Mouse (Mus musculus) liver, adult 2 months (tissue): ENCODE data around the gene Gfy. TPM values are rescaled to one million over a fixed set of nuclear protein-coding genes. Genes with fewer than 3 reads are reported as not detected.

Experiments
- DNase-seq: peaks from one replicate; pipeline ENCODE4 v3.0.0-alpha.2; 2011; ENCODE audit warnings: low read depth, low spot score; ENCODE audit errors: extremely low read depth
- H3K27ac ChIP-seq: fragments of 200-500 bp; replicated peaks from 2 replicates; pipeline ENCODE4 v1.5.1; 2012; ENCODE audit warnings: low read depth, mild to moderate bottlenecking, control low read depth, inconsistent platforms, low read length; ENCODE audit not compliant: insufficient read depth
- H3K27me3 ChIP-seq: fragments of 200-500 bp; 2 replicates; pipeline ENCODE4 v1.6.1; 2012; ENCODE audit warnings: mild to moderate bottlenecking, moderate library complexity, low read length, inconsistent platforms; ENCODE audit not compliant: control insufficient read depth, insufficient read depth
- H3K36me3 ChIP-seq: fragments of 200-500 bp; 2 replicates; pipeline ENCODE4 v1.6.1; 2012; ENCODE audit warnings: low read length, inconsistent platforms; ENCODE audit not compliant: control insufficient read depth, insufficient read depth
- H3K4me1 ChIP-seq: fragments of 200-500 bp; 2 replicates; pipeline ENCODE4 v1.6.1; 2011; ENCODE audit warnings: low read length; ENCODE audit not compliant: control insufficient read depth, insufficient read depth
- H3K4me3 ChIP-seq: fragments of 200-500 bp; 2 replicates; pipeline ENCODE4 v1.5.1; 2011; ENCODE audit warnings: low read depth, mild to moderate bottlenecking, control low read depth, low read length, moderate library complexity; ENCODE audit not compliant: insufficient read depth
- H3K79me2 ChIP-seq: fragments of 200-500 bp; 2 replicates; pipeline ENCODE4 v1.6.1; 2012; ENCODE audit warnings: inconsistent platforms, mild to moderate bottlenecking, low read length, moderate library complexity; ENCODE audit not compliant: control insufficient read depth, insufficient read depth
- H3K9ac ChIP-seq: fragments of 200-500 bp; 2 replicates; pipeline ENCODE4 v1.6.1; 2012; ENCODE audit warnings: low read depth, mild to moderate bottlenecking, control low read depth, inconsistent platforms, low read length
- CTCF ChIP-seq: fragments of 200-500 bp; IDR thresholded peaks from 2 replicates; pipeline ENCODE4 v1.5.1; 2011; ENCODE audit warnings: low read depth, low read length, control low read depth
- POLR2A ChIP-seq: fragments of 200-500 bp; IDR thresholded peaks from 2 replicates; pipeline ENCODE4 v1.6.1; 2011; ENCODE audit warnings: low read length, control low read depth; ENCODE audit not compliant: insufficient read depth; ENCODE audit errors: extremely low read depth
- WGBS: fragments of 180-500 bp; shearing (Covaris S2); methylation state at CpG from one replicate; pipeline ENCODE4 v1.1.7; 2018; 5-methylcytosine and 5-hydroxymethylcytosine counted together
- polyA plus RNA-seq: library from polyadenylated mRNA; depleted of rRNA; stranded (reverse); fragments of >200 nt; gene quantifications from 2 replicates; pipeline ENCODE4 v1.2.3, GENCODE M21; 2012; rRNA removed
- total RNA-seq: library from RNA; depleted of rRNA; stranded (reverse); fragments of >200 nt; gene quantifications from 2 replicates; pipeline ENCODE4 v1.2.3, GENCODE M21; 2014; rRNA removed

Gene Gfy
- total and polyA plus RNA-seq, 2 experiments, result not detected

DNA sequence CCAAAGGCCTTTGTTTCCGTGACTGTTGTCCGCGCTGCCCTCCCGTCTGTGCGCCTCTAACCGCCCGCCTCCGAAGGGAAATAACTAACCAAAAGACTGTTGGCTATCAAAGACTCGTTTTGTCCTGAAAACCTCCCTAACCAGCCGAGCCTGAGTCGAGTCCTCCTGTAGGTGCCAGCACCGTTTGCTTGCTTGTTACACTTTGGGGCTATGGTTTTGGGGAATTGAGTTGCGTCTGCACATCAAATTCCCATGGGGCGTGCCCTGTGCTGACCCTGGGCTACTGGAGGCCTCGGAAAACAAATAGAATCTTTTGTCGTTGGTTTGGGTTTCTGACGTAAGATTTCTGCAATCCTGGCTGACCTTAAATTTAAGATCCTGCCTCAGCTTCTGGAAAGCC, 50.1 kb downstream of the Gfy start:
- H3K36me3 ChIP-seq, result peaks cover 18% of the 10 kb centered on the region; the same call in 1 of the 2 replicates
- TF ChIP-seq CTCF, result no peak
- TF ChIP-seq POLR2A, result no peak
- peak overlapping the region; percentile 62 for H3K4me3 ChIP-seq
- H3K79me2 ChIP-seq, result peaks cover 11% of the 10 kb centered on the region; the same call in 1 of the 2 replicates
- H3K27me3 ChIP-seq, result no peaks in the 10 kb centered on the region
- H3K27ac ChIP-seq, result peak overlapping the region; percentile 90
- peak; percentile 85 for DNase-seq
- H3K9ac ChIP-seq, result peak overlapping the region; percentile 72
- under 1% methylated on average over 17 of the region's 17 CpGs for WGBS
- H3K4me1 ChIP-seq, result peaks cover 33% of the 10 kb centered on the region

DNA sequence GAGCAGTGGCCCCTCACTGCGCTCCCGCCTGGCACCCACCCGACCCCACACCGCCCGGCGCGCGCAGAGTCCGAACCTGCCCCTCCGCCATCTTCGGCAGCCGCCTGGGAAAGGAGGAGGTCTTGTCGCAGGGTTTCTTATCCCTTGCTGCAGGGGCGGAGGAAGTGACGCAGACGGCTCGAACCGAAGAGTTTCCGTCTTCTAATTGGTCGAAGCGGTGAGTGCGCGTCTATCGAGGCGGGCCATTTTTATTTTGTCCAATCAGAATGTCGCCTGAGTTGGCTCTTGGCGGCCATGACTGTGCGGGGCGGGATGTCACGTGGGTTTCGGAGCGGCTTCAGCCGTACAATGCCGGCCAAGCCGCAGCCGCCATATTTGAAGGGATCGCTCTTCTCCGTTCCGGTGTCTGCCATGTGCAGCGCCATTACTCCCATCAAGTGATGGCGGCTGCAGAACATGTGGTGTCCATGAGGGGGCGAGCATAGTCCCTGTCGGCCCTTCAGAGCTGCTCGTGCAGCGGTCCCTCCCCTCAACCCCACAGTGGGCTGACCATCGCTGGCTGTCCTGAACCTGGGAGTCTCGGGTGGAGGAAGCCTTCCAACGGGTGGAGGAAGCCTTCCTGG, 50.6 kb downstream of the Gfy start, which contains the start of gene Rpl13a:
Gene Rpl13a (minus strand): TSS at position 138 of the 623 bp plus-strand sequence.
- Histone ChIP-seq H3K36me3 (peaks cover 18% of the 10 kb centered on the region; the same call in 1 of the 2 replicates), H3K4me1 (peaks cover 33% of the 10 kb centered on the region), H3K27ac (peak within 1 kb of the TSS; percentile 90), H3K9ac (peak within 1 kb of the TSS; percentile 95), H3K79me2 (peaks cover 11% of the 10 kb centered on the region; the same call in 1 of the 2 replicates), H3K27me3 (no peaks in the 10 kb centered on the region), H3K4me3 (peak within 1 kb of the TSS; percentile 90)
- WGBS, result under 1% methylated on average over 48 of the region's 48 CpGs
- peak; percentile 94 for DNase-seq
- TF ChIP-seq CTCF, result peak; percentile 86
- TF ChIP-seq POLR2A, result peak; percentile 94

- peak overlapping the region; percentile 83 for H3K27ac ChIP-seq
- H3K27me3 ChIP-seq, result no peaks in the 10 kb centered on the region
- 1% methylated on average over 6 of the region's 6 CpGs for WGBS
- H3K9ac ChIP-seq, result peak overlapping the region; percentile 95
- TF ChIP-seq POLR2A, result no peak
- H3K79me2 ChIP-seq, result peaks cover 11% of the 10 kb centered on the region; the same call in 1 of the 2 replicates
- peaks cover 21% of the 10 kb centered on the region; the same call in 1 of the 2 replicates for H3K36me3 ChIP-seq
- peak overlapping the region; percentile 90 for H3K4me3 ChIP-seq
- no peak for DNase-seq
- H3K4me1 ChIP-seq, result peaks cover 38% of the 10 kb centered on the region
Measured at GRCm38 (mm10) chr7:45127700-45128224, 51.6 kb downstream of the Gfy start.

GRCm38 (mm10) chr7:45126844-45127699, 52.3 kb downstream of the Gfy start:
- no peak for DNase-seq
- Histone ChIP-seq H3K4me3 (peak overlapping the region; percentile 90; the same call in 1 of the 2 replicates), H3K27ac (peak overlapping the region; percentile 22; the same call in 1 of the 2 replicates), H3K9ac (peak overlapping the region; percentile 95), H3K4me1 (peaks cover 41% of the 10 kb centered on the region), H3K79me2 (peaks cover 11% of the 10 kb centered on the region; the same call in 1 of the 2 replicates), H3K27me3 (no peaks in the 10 kb centered on the region), H3K36me3 (peaks cover 25% of the 10 kb centered on the region; the same call in 1 of the 2 replicates)
- 31% methylated on average over 21 of the region's 21 CpGs for WGBS
- TF ChIP-seq POLR2A, result no peak
- peak; percentile 11; the same call in 1 of the 2 replicates for TF ChIP-seq CTCF

Other genes with a start within 250 kb of the Gfy start
Only the 30 nearest of the 34 such genes appear.
- gene Cpt1c, start 204.7 kb downstream of the Gfy start, total RNA-seq, result 0.09 and 0.34 TPM in 2 replicates
- 0.71 and 0.91 TPM in 2 replicates for gene Cpt1c, start 204.7 kb downstream of the Gfy start, polyA plus RNA-seq
- gene Prmt1, start 193.0 kb downstream of the Gfy start, total RNA-seq, result 15.9 and 23.0 TPM in 2 replicates
- 26.0 and 36.1 TPM in 2 replicates for gene Prmt1, start 193.0 kb downstream of the Gfy start, polyA plus RNA-seq
- 58.5 and 59.0 TPM in 2 replicates for gene Irf3, start 181.9 kb downstream of the Gfy start, total RNA-seq
- gene Irf3, start 181.9 kb downstream of the Gfy start, polyA plus RNA-seq, result 82.0 and 101 TPM in 2 replicates
- 4.2 and 5.6 TPM in 2 replicates for gene Bcl2l12, start 180.9 kb downstream of the Gfy start, total RNA-seq
- gene Bcl2l12, start 180.9 kb downstream of the Gfy start, polyA plus RNA-seq, result 13.3 and 14.5 TPM in 2 replicates
- 4.4 and 9.7 TPM in 2 replicates for gene Scaf1, start 163.2 kb downstream of the Gfy start, total RNA-seq
- gene Scaf1, start 163.2 kb downstream of the Gfy start, polyA plus RNA-seq, result 25.7 and 31.8 TPM in 2 replicates
- 8.9 and 13.9 TPM in 2 replicates for gene Rras, start 161.6 kb downstream of the Gfy start, total RNA-seq
- 53.4 and 54.9 TPM in 2 replicates for gene Rras, start 161.6 kb downstream of the Gfy start, polyA plus RNA-seq
- 1.2 and 1.7 TPM in 2 replicates for gene Prr12, start 126.7 kb downstream of the Gfy start, total RNA-seq
- 2.7 and 3.7 TPM in 2 replicates for gene Prr12, start 126.7 kb downstream of the Gfy start, polyA plus RNA-seq
- 20.1 and 22.8 TPM in 2 replicates for gene Nosip, start 117.1 kb downstream of the Gfy start, total RNA-seq
- gene Nosip, start 117.1 kb downstream of the Gfy start, polyA plus RNA-seq, result 31.4 and 35.8 TPM in 2 replicates
- gene Prrg2, start 116.9 kb downstream of the Gfy start, total RNA-seq, result 26.1 and 32.8 TPM in 2 replicates
- gene Prrg2, start 116.9 kb downstream of the Gfy start, polyA plus RNA-seq, result 74.1 and 83.8 TPM in 2 replicates
- gene Rcn3, start 87.3 kb downstream of the Gfy start, total RNA-seq, result 6.7 and 8.8 TPM in 2 replicates
- gene Rcn3, start 87.3 kb downstream of the Gfy start, polyA plus RNA-seq, result 14.9 and 16.3 TPM in 2 replicates
- gene Fcgrt, start 75.7 kb downstream of the Gfy start, total RNA-seq, result 163 and 188 TPM in 2 replicates
- gene Fcgrt, start 75.7 kb downstream of the Gfy start, polyA plus RNA-seq, result 170 and 193 TPM in 2 replicates
- gene Rps11, start 55.1 kb downstream of the Gfy start, total RNA-seq, result 355 and 400 TPM in 2 replicates
- gene Rps11, start 55.1 kb downstream of the Gfy start, polyA plus RNA-seq, result 95.1 and 111 TPM in 2 replicates
- gene Rpl13a, start 50.8 kb downstream of the Gfy start, total RNA-seq, result 1,440 and 1,681 TPM in 2 replicates
- gene Rpl13a, start 50.8 kb downstream of the Gfy start, polyA plus RNA-seq, result 488 and 544 TPM in 2 replicates
- gene Gm45713, start 43.3 kb downstream of the Gfy start, total RNA-seq, result 0.13 TPM in 1 of 2 replicates, not detected in the other
- gene Gm45713, start 43.3 kb downstream of the Gfy start, polyA plus RNA-seq, result 0.98 TPM in 1 of 2 replicates, not detected in the other
- 3.2 and 5.4 TPM in 2 replicates for gene Flt3l, start 43.1 kb downstream of the Gfy start, total RNA-seq
- 20.8 and 30.8 TPM in 2 replicates for gene Flt3l, start 43.1 kb downstream of the Gfy start, polyA plus RNA-seq
- 48.0 and 59.1 TPM in 2 replicates for gene Pih1d1, start 25.3 kb downstream of the Gfy start, total RNA-seq
- 62.1 and 66.4 TPM in 2 replicates for gene Pih1d1, start 25.3 kb downstream of the Gfy start, polyA plus RNA-seq
- gene Aldh16a1, start 25.0 kb downstream of the Gfy start, total RNA-seq, result 33.3 and 47.6 TPM in 2 replicates
- 116 and 162 TPM in 2 replicates for gene Aldh16a1, start 25.0 kb downstream of the Gfy start, polyA plus RNA-seq
- 0.07 TPM in 1 of 2 replicates, not detected in the other for gene Slc17a7, start 15.6 kb downstream of the Gfy start, total RNA-seq
- gene Slc17a7, start 15.6 kb downstream of the Gfy start, polyA plus RNA-seq, result not detected in 2 replicates
- gene Pth2, start 1.4 kb upstream of the Gfy start, total RNA-seq, result not detected in 2 replicates
- not detected in 2 replicates for gene Pth2, start 1.4 kb upstream of the Gfy start, polyA plus RNA-seq
- not detected in 2 replicates for gene Ccdc155, start 25.3 kb upstream of the Gfy start, total RNA-seq
- gene Ccdc155, start 25.3 kb upstream of the Gfy start, polyA plus RNA-seq, result not detected in 2 replicates
- not detected in 2 replicates for gene Dkkl1, start 32.6 kb upstream of the Gfy start, total RNA-seq
- gene Dkkl1, start 32.6 kb upstream of the Gfy start, polyA plus RNA-seq, result 0.21 TPM in 1 of 2 replicates, not detected in the other
- gene Tead2, start 36.2 kb upstream of the Gfy start, total RNA-seq, result 1.2 and 1.5 TPM in 2 replicates
- gene Tead2, start 36.2 kb upstream of the Gfy start, polyA plus RNA-seq, result 0.97 and 2.9 TPM in 2 replicates
- 1.4 and 1.5 TPM in 2 replicates for gene Cd37, start 59.5 kb upstream of the Gfy start, total RNA-seq
- 4.5 and 11.5 TPM in 2 replicates for gene Cd37, start 59.5 kb upstream of the Gfy start, polyA plus RNA-seq
- gene Slc6a16, start 61.5 kb upstream of the Gfy start, total RNA-seq, result 0.20 and 0.37 TPM in 2 replicates
- 0.86 and 1.9 TPM in 2 replicates for gene Slc6a16, start 61.5 kb upstream of the Gfy start, polyA plus RNA-seq
- gene Slc6a21, start 97.9 kb upstream of the Gfy start, total RNA-seq, result not detected in 2 replicates
- 0.12 and 0.18 TPM in 2 replicates for gene Slc6a21, start 97.9 kb upstream of the Gfy start, polyA plus RNA-seq
- 1.2 TPM in 2 replicates for gene Trpm4, start 154.2 kb upstream of the Gfy start, total RNA-seq
- gene Trpm4, start 154.2 kb upstream of the Gfy start, polyA plus RNA-seq, result 1.2 and 1.5 TPM in 2 replicates
- 0.28 TPM in 1 of 2 replicates, not detected in the other for gene Hrc, start 155.7 kb upstream of the Gfy start, total RNA-seq
- gene Hrc, start 155.7 kb upstream of the Gfy start, polyA plus RNA-seq, result not detected in 2 replicates
- 0.07 TPM in 1 of 2 replicates, not detected in the other for gene Ppfia3, start 187.4 kb upstream of the Gfy start, total RNA-seq
- gene Ppfia3, start 187.4 kb upstream of the Gfy start, polyA plus RNA-seq, result 0.14 TPM in 1 of 2 replicates, not detected in the other
- gene Lin7b, start 191.0 kb upstream of the Gfy start, total RNA-seq, result not detected in 2 replicates
- not detected in 2 replicates for gene Lin7b, start 191.0 kb upstream of the Gfy start, polyA plus RNA-seq
- gene Snrnp70, start 216.2 kb upstream of the Gfy start, total RNA-seq, result 43.3 and 46.4 TPM in 2 replicates
- gene Snrnp70, start 216.2 kb upstream of the Gfy start, polyA plus RNA-seq, result 59.2 and 101 TPM in 2 replicates